ENCODE assay signal across 36 mouse cellular contexts in the genomic region with DNA sequence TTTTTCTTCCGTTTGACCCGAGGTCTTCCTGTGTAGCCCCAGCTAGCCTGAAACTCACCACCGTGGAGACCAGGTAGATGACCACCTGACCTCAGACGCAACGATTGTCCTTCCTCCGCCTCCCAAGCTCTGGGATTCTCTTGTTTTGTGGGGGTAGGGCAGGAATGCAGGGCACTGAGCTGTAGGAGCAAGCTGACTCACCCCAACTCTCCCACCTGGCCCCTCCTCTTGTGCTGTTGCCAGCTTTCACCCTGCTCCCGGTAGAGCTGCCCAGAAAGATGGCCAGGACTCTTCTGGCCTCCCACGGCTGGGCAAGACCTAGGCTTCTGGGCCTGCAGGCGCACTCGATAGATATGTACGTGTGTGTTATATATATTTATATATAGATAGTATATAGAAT. TPM values are rescaled to one million over a fixed set of nuclear protein-coding genes. Genes with fewer than 3 reads are reported as not detected.
DNase-seq lines count a peak whose midpoint lies in the region; ATAC-seq and TF ChIP-seq lines count a peak whose summit lies in the region.
"Had no signal": no experiment of that assay in that cellular context is flagged by ENCODE, and none has a peak within 500 bp of the region (broad histone marks: within the 10 kb centered on the region; RNA-seq: fewer than 3 reads in every experiment).

No protein-coding gene starts in this region.

- H3K9me3 ChIP-seq in kidney, postnatal 0 days (replicated peaks; ENCODE audit: low read length): no peaks in the 10 kb centered on the region
- H3K9me3 ChIP-seq in kidney, embryonic 14.5 days (ENCODE audit: control insufficient read depth, low read length): no peaks in the 10 kb centered on the region
- H3K9me3 ChIP-seq: embryonic facial prominence, embryonic 13.5 days; heart, embryonic 13.5 days; hindbrain, embryonic 13.5 days; limb, embryonic 13.5 days; lung, embryonic 15.5 days; midbrain, embryonic 12.5 days; neural tube, embryonic 12.5 days had no signal

- H3K4me2 ChIP-seq in kidney, postnatal 0 days (ENCODE audit: low read length): no peak overlapping the region
- no peak overlapping the region for H3K4me2 ChIP-seq in kidney, embryonic 14.5 days (replicated peaks; ENCODE audit: low read depth, low read length)
- H3K4me2 ChIP-seq: embryonic facial prominence, embryonic 13.5 days; heart, embryonic 13.5 days; hindbrain, embryonic 13.5 days; limb, embryonic 13.5 days; liver, embryonic 11.5 days; lung, embryonic 15.5 days; midbrain, embryonic 12.5 days; neural tube, embryonic 12.5 days had no signal

- intact Hi-C loops in gastrocnemius, adult 2 months (cut with DNase I): no loop called here
- intact Hi-C loops in gastrocnemius, postnatal 14 days (cut with DNase I; ENCODE audit: low total_unique reads): loop anchor here (2.0 kb wide), 1 partner anchor 23 kb away; no protein-coding TSS in a partner anchor

- H3K4me3 ChIP-seq in gastrocnemius, adult 2 months: no peak overlapping the region
- H3K4me3 ChIP-seq in kidney, postnatal 0 days (replicated peaks; ENCODE audit: low read depth, low read length): no peak overlapping the region
- H3K4me3 ChIP-seq in kidney, embryonic 14.5 days (ENCODE audit: low read length): no peak overlapping the region
- H3K4me3 ChIP-seq: embryonic facial prominence, embryonic 13.5 days; heart, embryonic 13.5 days; hindbrain, embryonic 13.5 days; limb, embryonic 13.5 days; lung, embryonic 15.5 days; midbrain, embryonic 12.5 days; myocyte; neural tube, embryonic 12.5 days had no signal

- H3K36me3 ChIP-seq in kidney, postnatal 0 days (ENCODE audit: insufficient read depth, low read length): no peaks in the 10 kb centered on the region
- no peaks in the 10 kb centered on the region for H3K36me3 ChIP-seq in kidney, embryonic 14.5 days (ENCODE audit: control insufficient read depth, insufficient read depth, low read length)
- H3K36me3 ChIP-seq: embryonic facial prominence, embryonic 13.5 days; heart, embryonic 13.5 days; limb, embryonic 13.5 days; lung, embryonic 15.5 days; midbrain, embryonic 12.5 days; neural tube, embryonic 12.5 days had no signal

- peak; percentile 20 for DNase-seq in adrenal gland, postnatal 10 days
- DNase-seq in adrenal gland, adult 2 months: no peak
- no peak for DNase-seq in gastrocnemius, adult 2 months
- DNase-seq in gastrocnemius, postnatal 14 days: no peak
- no peak for DNase-seq in kidney, postnatal 0 days (ENCODE audit: low spot score)
- no peak for DNase-seq in embryo, embryonic 10.5 days (ENCODE audit: low spot score)
- DNase-seq: cerebellum, adult 11 months; cerebellum, postnatal 14 days; heart, postnatal 10 days; kidney, adult 8-10 months; kidney, postnatal 14 days; right cerebral cortex, postnatal 4 days; thymus, adult 18-20 months; thymus, postnatal 25 days had no signal

- H3K27me3 ChIP-seq in kidney, postnatal 0 days (ENCODE audit: insufficient read depth, low read length): no peaks in the 10 kb centered on the region
- no peaks in the 10 kb centered on the region; the same call in 1 of the 2 replicates for H3K27me3 ChIP-seq in kidney, embryonic 14.5 days (ENCODE audit: control insufficient read depth, insufficient read depth, low read length)
- H3K27me3 ChIP-seq: lung, embryonic 15.5 days had no signal

- WGBS in kidney, postnatal 0 days: 48% methylated on average over 11 of the region's 11 CpGs
- 50% methylated on average over 11 of the region's 11 CpGs for WGBS in kidney, embryonic 14.5 days

- ATAC-seq in kidney, postnatal 0 days (replicated peaks; ENCODE audit: low FRiP score, low read depth): no peak
- ATAC-seq in kidney, embryonic 14.5 days (ENCODE audit: low FRiP score, low TSS enrichment): no peak
- ATAC-seq: forebrain, embryonic 16.5 days; intestine, embryonic 16.5 days had no signal

- H3K4me1 ChIP-seq in kidney, postnatal 0 days (replicated peaks; ENCODE audit: insufficient read depth, low read length): peaks cover 9% of the 10 kb centered on the region; the same call in 1 of the 2 replicates
- H3K4me1 ChIP-seq in kidney, embryonic 14.5 days (ENCODE audit: control insufficient read depth, insufficient read depth, low read length): peaks cover 51% of the 10 kb centered on the region

- H3K27ac ChIP-seq in gastrocnemius, adult 2 months: peak overlapping the region; percentile 89
- H3K27ac ChIP-seq in kidney, postnatal 0 days: 0 out of 2 replicates have a peak overlapping the region, but pooled peaks have one; percentile 78
- H3K27ac ChIP-seq in kidney, embryonic 14.5 days (ENCODE audit: low read depth, low read length): no peak overlapping the region
- H3K27ac ChIP-seq: embryonic facial prominence, embryonic 13.5 days; hindbrain, embryonic 13.5 days; limb, embryonic 13.5 days; midbrain, embryonic 12.5 days; neural tube, embryonic 12.5 days had no signal

- H3K9ac ChIP-seq in kidney, postnatal 0 days (ENCODE audit: low read depth, low read length): no peak overlapping the region
- H3K9ac ChIP-seq in kidney, embryonic 14.5 days (ENCODE audit: low read depth, low read length): no peak overlapping the region
- H3K9ac ChIP-seq: embryonic facial prominence, embryonic 13.5 days; heart, embryonic 13.5 days; hindbrain, embryonic 13.5 days; limb, embryonic 13.5 days; lung, embryonic 15.5 days; midbrain, embryonic 12.5 days had no signal

- TF ChIP-seq CTCF in gastrocnemius, adult 2 months (IDR thresholded peaks at IDR 0.05): no peak
- TF ChIP-seq CTCF in kidney, postnatal 0 days (IDR thresholded peaks at IDR 0.05; ENCODE audit: low read depth): no peak

RNA-seq across cellular contexts. Expression of a gene that starts 7.2 kb away (rescaled TPM):
- 1 to 10 TPM; 4.1 to 6.0 TPM for total RNA-seq in adrenal gland, postnatal 10 days (2021)
- 10 to 100 TPM; 10.2 to 14.2 TPM for total RNA-seq in adrenal gland, adult 2 months (2021)
- polyA plus RNA-seq in adrenal gland, adult 2 months (2012; rRNA removed): 13.0 and 14.1 TPM in 2 replicates
- total RNA-seq in gastrocnemius, adult 2 months (2021): 1 to 10 TPM in 1 of 2 experiments, not detected in 1; 1.0 TPM
- total RNA-seq in gastrocnemius, postnatal 14 days (2021): under 1 TPM; 0.49 to 0.84 TPM
- 1.3 and 1.4 TPM in 2 replicates for polyA plus RNA-seq in kidney, postnatal 0 days (2015; fragmentation: Nextera tagmentation; extraction: Ambion mirVana)
- polyA plus RNA-seq in kidney, embryonic 14.5 days (2014; fragmentation: Nextera tagmentation; extraction: Ambion mirVana): 1.1 and 1.4 TPM in 2 replicates
- total RNA-seq: granulocyte monocyte progenitor cell, adult 5-6 weeks; midbrain, postnatal 0 days had no signal

RNA-seq across cellular contexts. Expression of a gene that starts 8.0 kb away (rescaled TPM):
- total RNA-seq in adrenal gland, postnatal 10 days (2021): 10 to 100 TPM; 40.8 to 44.7 TPM
- total RNA-seq in adrenal gland, adult 2 months (2021): 10 to 100 TPM; 24.8 to 46.8 TPM
- 54.3 and 62.4 TPM in 2 replicates for polyA plus RNA-seq in adrenal gland, adult 2 months (2012; rRNA removed)
- 10 to 100 TPM in 1 of 2 experiments, 1 to 10 TPM in 1; 9.6 to 14.7 TPM for total RNA-seq in gastrocnemius, adult 2 months (2021)
- total RNA-seq in gastrocnemius, postnatal 14 days (2021): 10 to 100 TPM; 16.8 to 22.8 TPM
- polyA plus RNA-seq in kidney, postnatal 0 days (2015; fragmentation: Nextera tagmentation; extraction: Ambion mirVana): 35.2 and 37.5 TPM in 2 replicates
- 11.0 and 11.3 TPM in 2 replicates for polyA plus RNA-seq in kidney, embryonic 14.5 days (2014; fragmentation: Nextera tagmentation; extraction: Ambion mirVana)
- total RNA-seq: granulocyte monocyte progenitor cell, adult 5-6 weeks; megakaryocyte progenitor cell, adult 5-6 weeks had no signal

RNA-seq across cellular contexts. Expression of a gene that starts 19.3 kb away (rescaled TPM):
- total RNA-seq in adrenal gland, postnatal 10 days (2021): 10 to 100 TPM; 11.1 to 14.4 TPM
- total RNA-seq in adrenal gland, adult 2 months (2021): 10 to 100 TPM in 1 of 2 experiments, 1 to 10 TPM in 1; 8.2 to 22.7 TPM
- 41.1 and 56.8 TPM in 2 replicates for polyA plus RNA-seq in adrenal gland, adult 2 months (2012; rRNA removed)
- 10 to 100 TPM; 11.6 to 14.4 TPM for total RNA-seq in gastrocnemius, adult 2 months (2021)
- 1 to 10 TPM; 5.9 to 9.0 TPM for total RNA-seq in gastrocnemius, postnatal 14 days (2021)
- 8.8 and 9.0 TPM in 2 replicates for polyA plus RNA-seq in kidney, postnatal 0 days (2015; fragmentation: Nextera tagmentation; extraction: Ambion mirVana)
- polyA plus RNA-seq in kidney, embryonic 14.5 days (2014; fragmentation: Nextera tagmentation; extraction: Ambion mirVana): 5.4 and 7.2 TPM in 2 replicates

RNA-seq across cellular contexts. Expression of a gene that starts 59.9 kb away (rescaled TPM):
- total RNA-seq in adrenal gland, postnatal 10 days (2021): not detected
- not detected for total RNA-seq in adrenal gland, adult 2 months (2021)
- polyA plus RNA-seq in adrenal gland, adult 2 months (2012; rRNA removed): 0.40 TPM in 1 of 2 replicates, not detected in the other
- not detected for total RNA-seq in gastrocnemius, adult 2 months (2021)
- not detected for total RNA-seq in gastrocnemius, postnatal 14 days (2021)
- not detected in 2 replicates for polyA plus RNA-seq in kidney, postnatal 0 days (2015; fragmentation: Nextera tagmentation; extraction: Ambion mirVana)
- polyA plus RNA-seq in kidney, embryonic 14.5 days (2014; fragmentation: Nextera tagmentation; extraction: Ambion mirVana): not detected in 2 replicates
- total RNA-seq: adrenal gland, adult 18-20 months; gastrocnemius, postnatal 10 days; granulocyte monocyte progenitor cell, adult 5-6 weeks; heart, postnatal 10 days; megakaryocyte progenitor cell, adult 5-6 weeks; MEL had no signal
- polyA plus RNA-seq: embryonic facial prominence, embryonic 13.5 days; forebrain, embryonic 11.5 days; forebrain, embryonic 16.5 days; heart, embryonic 13.5 days; intestine, embryonic 16.5 days; limb, embryonic 13.5 days; liver, embryonic 11.5 days; liver, embryonic 16.5 days; lung, embryonic 15.5 days; myocyte; neural tube, embryonic 12.5 days; spleen, adult 2 months; stomach, postnatal 0 days had no signal
